Mouse (Mus musculus) liver, embryonic 16.5 days (tissue): Measurements from ENCODE around the gene Hivep2. TPM values are rescaled to one million over a fixed set of nuclear protein-coding genes. Genes with fewer than 3 reads are reported as not detected.

ENCODE experiments used
- ATAC-seq: fragments of 200-750 bp; cut with Nextera tagmentation; 2 replicates; pipeline ENCODE4 v1.8.0; 2017; ENCODE audit warnings: low read depth, mild to moderate bottlenecking, moderate number of reproducible peaks, moderate library complexity
- H3K27ac ChIP-seq: fragments of 300-500 bp; sonication (generic); 2 replicates; pipeline ENCODE4 v1.5.1; 2014; ENCODE audit warnings: mild to moderate bottlenecking, low read length
- H3K27me3 ChIP-seq: fragments of 300-500 bp; sonication (generic); 2 replicates; pipeline ENCODE4 v1.6.1; 2014; ENCODE audit warnings: low read depth, low read length, mixed read lengths; ENCODE audit not compliant: control insufficient read depth, insufficient read depth
- H3K36me3 ChIP-seq: fragments of 300-500 bp; sonication (generic); 2 replicates; pipeline ENCODE4 v1.6.1; 2014; ENCODE audit warnings: mild to moderate bottlenecking; ENCODE audit not compliant: control insufficient read depth, insufficient read depth
- H3K4me1 ChIP-seq: fragments of 300-500 bp; sonication (generic); 2 replicates; pipeline ENCODE4 v1.6.1; 2014; ENCODE audit warnings: low read depth, low read length, mixed read lengths; ENCODE audit not compliant: control insufficient read depth
- H3K4me2 ChIP-seq: fragments of 300-500 bp; sonication (generic); 2 replicates; pipeline ENCODE4 v1.6.1; 2014; ENCODE audit warnings: low read depth, low read length, mixed read lengths
- H3K4me3 ChIP-seq: fragments of 300-500 bp; sonication (generic); 2 replicates; pipeline ENCODE4 v1.5.1; 2014; ENCODE audit warnings: low read depth, mild to moderate bottlenecking, low read length
- H3K9ac ChIP-seq: fragments of 300-500 bp; sonication (generic); 2 replicates; pipeline ENCODE4 v1.6.1; 2014; ENCODE audit warnings: low read depth, low read length
- H3K9me3 ChIP-seq: fragments of 300-500 bp; sonication (generic); replicated peaks from 2 replicates; pipeline ENCODE4 v1.6.1; 2016; ENCODE audit warnings: low read length; ENCODE audit not compliant: control insufficient read depth
- WGBS: fragments of 180-500 bp; shearing (Covaris S2); extraction: QIAGEN DNeasy Blood & Tissue Kit; methylation state at CpG from one replicate; pipeline ENCODE4 v1.1.7; 2014; ENCODE audit not compliant: insufficient replicate concordance; 5-methylcytosine and 5-hydroxymethylcytosine counted together
- polyA plus RNA-seq: library from polyadenylated mRNA; unstranded; fragments of >200 nt; fragmentation: Nextera tagmentation; extraction: Ambion mirVana; gene quantifications from 2 replicates; pipeline ENCODE4 v1.2.1, GENCODE M21; 2015

Gene Hivep2
- polyA plus RNA-seq, 1 experiment from 2014 or later: 0.55 TPM

- H3K27ac ChIP-seq: no peak overlapping the region
- H3K9me3 ChIP-seq: no peaks in the 10 kb centered on the region
- WGBS: 63% methylated on average over 7 of the region's 7 CpGs
- no peak overlapping the region for H3K4me3 ChIP-seq
- ATAC-seq: no peak
- H3K27me3 ChIP-seq: no peaks in the 10 kb centered on the region
- H3K4me2 ChIP-seq: no peak overlapping the region
- no peaks in the 10 kb centered on the region for H3K36me3 ChIP-seq
- H3K9ac ChIP-seq: no peak overlapping the region
- no peaks in the 10 kb centered on the region for H3K4me1 ChIP-seq
Observed at GRCm38 (mm10) chr10:14037977-14038489, 72.2 kb downstream of the Hivep2 start.

- WGBS: 53% methylated on average over 9 of the region's 9 CpGs
- no peak overlapping the region for H3K4me3 ChIP-seq
- no peak overlapping the region for H3K4me2 ChIP-seq
- no peak for ATAC-seq
- no peaks in the 10 kb centered on the region for H3K36me3 ChIP-seq
- no peaks in the 10 kb centered on the region for H3K9me3 ChIP-seq
- no peaks in the 10 kb centered on the region for H3K27me3 ChIP-seq
- no peaks in the 10 kb centered on the region for H3K4me1 ChIP-seq
- H3K9ac ChIP-seq: no peak overlapping the region
- no peak overlapping the region for H3K27ac ChIP-seq
Observed at GRCm38 (mm10) chr10:14040716-14041470, 75.0 kb downstream of the Hivep2 start.

- no peak overlapping the region for H3K4me3 ChIP-seq
- no peak overlapping the region for H3K27ac ChIP-seq
- H3K4me2 ChIP-seq: no peak overlapping the region
- H3K27me3 ChIP-seq: no peaks in the 10 kb centered on the region
- no peaks in the 10 kb centered on the region for H3K9me3 ChIP-seq
- 64% methylated on average over 5 of the region's 5 CpGs for WGBS
- no peaks in the 10 kb centered on the region for H3K4me1 ChIP-seq
- H3K36me3 ChIP-seq: no peaks in the 10 kb centered on the region
- no peak for ATAC-seq
- no peak overlapping the region for H3K9ac ChIP-seq
Observed at GRCm38 (mm10) chr10:14041606-14042005, 75.7 kb downstream of the Hivep2 start.

- no peak overlapping the region for H3K9ac ChIP-seq
- no peaks in the 10 kb centered on the region for H3K36me3 ChIP-seq
- H3K27me3 ChIP-seq: no peaks in the 10 kb centered on the region
- H3K4me3 ChIP-seq: no peak overlapping the region
- H3K9me3 ChIP-seq: no peaks in the 10 kb centered on the region
- H3K27ac ChIP-seq: no peak overlapping the region
- H3K4me2 ChIP-seq: no peak overlapping the region
- no peaks in the 10 kb centered on the region for H3K4me1 ChIP-seq
- 62% methylated on average over 12 of the region's 12 CpGs for WGBS
- ATAC-seq: no peak
Observed at GRCm38 (mm10) chr10:14042539-14043348, 76.9 kb downstream of the Hivep2 start.

GRCm38 (mm10) chr10:14043349-14043710 lies 77.5 kb downstream of the Hivep2 start:
- Histone ChIP-seq H3K4me2 (no peak overlapping the region), H3K36me3 (no peaks in the 10 kb centered on the region), H3K9me3 (no peaks in the 10 kb centered on the region), H3K4me1 (no peaks in the 10 kb centered on the region), H3K27ac (no peak overlapping the region), H3K9ac (no peak overlapping the region), H3K27me3 (no peaks in the 10 kb centered on the region), H3K4me3 (no peak overlapping the region)
- ATAC-seq: no peak
- 73% methylated on average over 4 of the region's 4 CpGs for WGBS

GRCm38 (mm10) chr10:14044046-14044782 lies 78.3 kb downstream of the Hivep2 start:
- Histone ChIP-seq H3K4me1 (no peaks in the 10 kb centered on the region), H3K9me3 (no peaks in the 10 kb centered on the region), H3K27me3 (no peaks in the 10 kb centered on the region), H3K9ac (no peak overlapping the region), H3K36me3 (no peaks in the 10 kb centered on the region), H3K4me3 (no peak overlapping the region), H3K27ac (no peak overlapping the region), H3K4me2 (no peak overlapping the region)
- 44% methylated on average over 14 of the region's 14 CpGs for WGBS
- no peak for ATAC-seq

- H3K9me3 ChIP-seq: no peaks in the 10 kb centered on the region
- H3K4me3 ChIP-seq: no peak overlapping the region
- no peak overlapping the region for H3K4me2 ChIP-seq
- no peaks in the 10 kb centered on the region for H3K27me3 ChIP-seq
- H3K9ac ChIP-seq: no peak overlapping the region
- ATAC-seq: no peak
- 48% methylated on average over 5 of the region's 5 CpGs for WGBS
- no peaks in the 10 kb centered on the region for H3K36me3 ChIP-seq
- H3K4me1 ChIP-seq: no peaks in the 10 kb centered on the region
- H3K27ac ChIP-seq: no peak overlapping the region
Observed at GRCm38 (mm10) chr10:14044783-14045392, 79.0 kb downstream of the Hivep2 start.

GRCm38 (mm10) chr10:14045745-14046144 lies 79.9 kb downstream of the Hivep2 start:
- Histone ChIP-seq H3K4me3 (no peak overlapping the region), H3K27ac (no peak overlapping the region), H3K4me2 (no peak overlapping the region), H3K9me3 (no peaks in the 10 kb centered on the region), H3K9ac (no peak overlapping the region), H3K4me1 (no peaks in the 10 kb centered on the region), H3K27me3 (no peaks in the 10 kb centered on the region), H3K36me3 (no peaks in the 10 kb centered on the region)
- no peak for ATAC-seq
- WGBS: 16% methylated on average over 4 of the region's 4 CpGs
